Mouse (Mus musculus) left cerebral cortex, adult 2 months (tissue): ENCODE results near the gene Ptpdc1. TPM values are rescaled to one million over a fixed set of nuclear protein-coding genes. Genes with fewer than 3 reads are reported as not detected.
A peak's percentile ranks its signal among the peaks of the same experiment; 100 is the strongest.

ENCODE experiments used
- DNase-seq, 2 experiments: peaks; one replicate each; pipeline ENCODE4 v3.0.0; 2021 to 2022; ENCODE audit warnings: low spot score in 2 of 2, mixed read lengths in 1 of 2; ENCODE audit errors: extremely low spot score in 1 of 2
- H3K27ac ChIP-seq: fragments of 200-600 bp; 2 replicates; pipeline ENCODE4 v1.8.1; 2022
- H3K4me3 ChIP-seq: fragments of 200-600 bp; 2 replicates; pipeline ENCODE4 v1.8.1; 2022
- CTCF ChIP-seq: fragments of 200-600 bp; IDR thresholded peaks from 2 replicates; pipeline ENCODE4 v1.8.1; 2022; ENCODE audit warnings: antibody characterized with exemption, mild to moderate bottlenecking, moderate library complexity
- intact Hi-C: fragments of 180-260 bp; cut with DNase I; formaldehyde crosslinking; loops from one replicate; pipeline ENCODE4 v1.15.1; 2025
- total RNA-seq, 2 experiments: library from RNA; stranded (reverse); gene quantifications; 2 replicates each; pipeline ENCODE4 v1.2.3; 2021

The Ptpdc1 gene
- total RNA-seq, 2 experiments from 2014 or later = 22.9 to 28.5 TPM

DNA sequence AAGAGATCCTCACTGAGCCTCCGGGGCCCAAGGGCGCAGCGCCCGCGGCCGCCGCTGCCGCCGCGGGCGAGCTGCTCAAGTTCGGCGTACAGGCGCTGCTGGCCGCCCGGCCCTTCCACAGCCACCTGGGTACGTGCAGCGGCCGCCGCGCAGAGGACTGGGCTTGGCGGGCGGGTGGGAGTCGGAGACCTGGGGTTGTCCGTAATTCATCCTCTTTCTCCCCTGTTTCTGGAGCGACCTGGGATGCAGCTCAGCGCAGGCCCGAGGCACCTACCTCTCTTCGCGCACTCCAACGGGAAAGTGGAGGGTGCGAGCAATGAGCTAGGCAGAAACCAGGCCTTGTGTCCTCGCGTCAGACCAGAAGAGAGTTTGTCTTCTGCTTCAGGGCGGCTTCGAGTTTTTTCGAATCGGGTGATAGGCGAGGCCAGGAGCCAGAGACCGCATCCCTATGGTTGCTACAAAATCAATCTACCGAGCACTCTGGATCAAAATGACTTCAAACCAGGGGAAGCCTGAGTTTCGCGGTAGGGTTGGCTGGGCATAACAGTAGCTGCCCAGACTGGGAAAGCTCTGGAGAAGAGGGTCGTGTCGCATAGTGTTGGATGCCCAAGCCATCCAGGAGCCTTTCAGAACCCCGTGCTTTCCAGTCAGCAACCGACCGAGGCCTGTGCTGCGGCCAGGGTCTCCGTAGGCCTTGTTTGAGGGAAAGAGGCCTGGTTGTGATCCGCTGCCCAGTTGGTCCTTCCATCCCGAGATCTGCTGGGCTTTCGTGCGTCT lies 37.9 kb upstream of the Ptpdc1 start:
- intact Hi-C loops = no loop called here
- no peak for DNase-seq
- no peak for TF ChIP-seq CTCF
- H3K27ac ChIP-seq = no peak overlapping the region
- H3K4me3 ChIP-seq = no peak overlapping the region

DNA sequence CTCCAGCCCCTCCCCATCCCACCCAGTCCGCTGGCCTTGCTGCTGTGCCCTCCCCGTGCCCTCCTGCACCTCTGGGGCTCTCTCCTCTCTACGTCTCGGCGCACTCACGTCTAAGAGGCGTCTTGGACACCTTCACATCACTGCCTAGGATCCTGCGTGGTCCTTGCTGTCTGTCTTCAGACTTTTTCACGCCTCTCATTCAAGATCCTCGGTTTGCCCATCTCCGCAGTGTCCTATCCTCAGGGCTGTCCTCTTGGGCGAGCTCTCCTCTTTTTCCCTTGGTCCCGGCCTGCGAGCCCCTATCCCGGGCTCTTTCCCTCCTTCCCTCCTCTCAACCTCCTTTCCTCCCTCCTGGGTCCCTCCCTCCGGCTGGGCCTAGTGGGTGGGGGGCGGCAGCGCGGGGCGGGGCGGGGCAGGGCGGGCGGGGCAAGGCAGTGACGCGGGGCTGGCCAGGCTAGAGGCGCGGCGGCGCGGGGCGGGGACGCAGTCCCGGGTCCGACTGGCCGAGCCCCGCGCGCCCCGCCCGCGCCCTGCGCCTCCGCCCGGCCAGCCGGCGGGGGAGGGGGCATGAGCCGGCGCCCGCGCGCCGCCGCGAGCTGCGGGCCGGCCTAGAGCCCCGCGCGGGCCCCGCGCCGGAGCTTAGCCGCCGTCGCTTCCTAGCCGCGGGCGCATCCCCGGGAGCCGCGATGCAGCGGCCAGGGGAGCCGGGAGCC lies 37.1 kb upstream of the Ptpdc1 start, which contains the start of gene Barx1:
Gene Barx1 (plus strand): TSS at position 568 of the 713 bp plus-strand sequence.
- H3K4me3 ChIP-seq = no peak within 1 kb of the TSS
- TF ChIP-seq CTCF = no peak
- H3K27ac ChIP-seq = no peak within 1 kb of the TSS
- no peak for DNase-seq
- intact Hi-C loops = no loop called here

DNA sequence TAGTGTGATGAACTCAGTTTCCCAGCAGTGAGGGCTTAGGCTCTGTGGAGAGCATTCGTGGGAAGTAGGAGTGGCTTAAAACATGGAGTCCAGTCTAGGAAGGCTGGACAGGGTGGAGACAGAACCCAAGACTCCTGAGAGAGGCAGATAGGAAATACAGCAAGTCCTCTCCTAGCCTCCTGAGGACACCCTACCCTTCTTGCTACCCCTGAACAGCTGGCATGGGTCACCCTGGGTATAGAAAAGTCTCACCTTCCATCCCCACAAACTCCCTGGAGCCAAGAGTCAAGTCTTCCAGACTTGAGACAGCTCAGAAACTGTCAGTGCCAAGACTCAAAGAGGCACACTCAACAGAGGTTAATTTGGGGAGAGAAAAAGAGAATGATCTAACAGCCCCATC lies 36.1 kb upstream of the Ptpdc1 start:
- no peak overlapping the region for H3K4me3 ChIP-seq

GRCm38 (mm10) chr13:48660741-48661140 lies 35.3 kb upstream of the Ptpdc1 start:
- no peak overlapping the region for H3K4me3 ChIP-seq
- no peak for TF ChIP-seq CTCF
- H3K27ac ChIP-seq = no peak overlapping the region
- no peak for DNase-seq
- intact Hi-C loops = no loop called here

More for the DNA sequence above, 36.1 kb upstream of the Ptpdc1 start:
- no peak for TF ChIP-seq CTCF
- intact Hi-C loops = no loop called here
- H3K27ac ChIP-seq = no peak overlapping the region
- no peak for DNase-seq

DNA sequence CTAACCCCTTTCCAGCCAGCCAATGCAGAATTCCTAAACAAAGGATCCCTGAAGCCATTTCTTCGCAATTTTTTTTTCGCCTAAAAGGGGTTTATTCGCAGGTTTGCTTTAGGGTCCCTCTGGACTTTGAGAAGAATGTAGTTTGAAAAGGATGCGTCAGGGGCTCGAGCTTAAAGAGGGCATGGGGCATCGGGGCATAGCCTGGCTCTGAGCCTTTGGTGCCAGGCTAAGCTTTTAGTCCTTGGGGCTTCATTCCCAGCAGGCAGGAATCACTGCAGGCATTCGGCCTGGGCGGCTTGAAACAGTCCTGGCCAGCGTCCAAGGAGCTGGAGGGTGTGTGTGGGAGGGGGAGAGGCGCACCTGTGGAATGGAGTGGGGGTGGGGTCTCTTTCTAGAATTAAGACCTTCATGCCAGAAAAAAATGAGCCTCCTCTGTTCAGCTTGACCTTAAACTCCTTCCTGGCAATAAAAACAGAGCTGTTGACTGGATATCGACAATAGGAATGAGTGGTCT lies 34.8 kb upstream of the Ptpdc1 start:
- no peak for TF ChIP-seq CTCF
- DNase-seq = no peak
- no peak overlapping the region for H3K27ac ChIP-seq
- intact Hi-C loops = no loop called here
- no peak overlapping the region for H3K4me3 ChIP-seq

DNA sequence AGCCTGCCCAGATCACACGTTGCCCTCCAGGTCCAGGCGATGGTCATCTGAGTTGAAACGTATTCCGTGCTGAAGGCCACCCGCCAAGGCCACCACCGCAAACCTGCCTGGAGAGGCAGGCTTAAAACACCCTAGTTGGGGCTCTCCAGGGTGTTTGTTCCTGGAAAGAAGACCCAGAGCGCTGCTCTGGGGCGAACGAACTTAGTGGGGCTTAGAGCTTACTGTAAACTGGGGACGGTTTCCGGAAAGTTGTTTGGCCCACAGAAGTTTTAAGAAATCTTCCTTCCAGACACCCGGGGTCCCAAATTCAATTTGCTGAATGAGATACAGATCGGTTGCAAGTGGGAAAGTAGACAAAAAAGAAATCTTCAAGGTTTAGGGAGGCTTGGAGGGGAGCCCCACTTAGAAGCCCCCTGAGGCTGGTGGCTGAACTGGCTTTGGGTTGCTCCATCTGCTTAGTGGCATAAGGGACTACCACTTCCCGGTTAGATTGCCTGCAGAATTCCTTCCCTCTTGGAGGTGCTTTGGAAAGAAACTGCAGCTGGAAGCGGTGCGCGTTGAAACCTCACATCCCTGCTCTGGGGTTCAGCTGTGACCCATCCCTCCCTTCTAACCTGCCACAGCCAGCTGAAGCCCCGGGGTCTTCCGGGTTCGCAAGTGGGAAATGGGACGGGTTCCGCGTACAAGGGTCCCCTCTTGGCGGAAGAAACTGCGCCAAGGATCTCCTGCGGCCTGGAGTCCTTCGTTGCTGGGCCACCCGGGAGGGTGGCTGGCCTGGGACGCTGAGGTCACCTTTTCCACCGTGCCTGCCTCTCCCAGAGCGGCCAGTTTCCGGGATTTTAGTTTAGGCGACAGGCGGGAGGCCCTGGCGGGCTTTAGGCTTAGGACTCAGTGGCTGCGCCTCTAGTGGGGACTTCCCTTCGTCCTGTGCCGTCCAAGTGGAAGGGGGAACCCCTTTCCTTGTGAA lies 34.1 kb upstream of the Ptpdc1 start:
- TF ChIP-seq CTCF = no peak
- DNase-seq = no peak
- Histone ChIP-seq H3K4me3 (no peak overlapping the region), H3K27ac (no peak overlapping the region)
- intact Hi-C loops = loop anchor here (5.0 kb wide), 1 partner anchor 513 kb away; no protein-coding TSS in a partner anchor

DNA sequence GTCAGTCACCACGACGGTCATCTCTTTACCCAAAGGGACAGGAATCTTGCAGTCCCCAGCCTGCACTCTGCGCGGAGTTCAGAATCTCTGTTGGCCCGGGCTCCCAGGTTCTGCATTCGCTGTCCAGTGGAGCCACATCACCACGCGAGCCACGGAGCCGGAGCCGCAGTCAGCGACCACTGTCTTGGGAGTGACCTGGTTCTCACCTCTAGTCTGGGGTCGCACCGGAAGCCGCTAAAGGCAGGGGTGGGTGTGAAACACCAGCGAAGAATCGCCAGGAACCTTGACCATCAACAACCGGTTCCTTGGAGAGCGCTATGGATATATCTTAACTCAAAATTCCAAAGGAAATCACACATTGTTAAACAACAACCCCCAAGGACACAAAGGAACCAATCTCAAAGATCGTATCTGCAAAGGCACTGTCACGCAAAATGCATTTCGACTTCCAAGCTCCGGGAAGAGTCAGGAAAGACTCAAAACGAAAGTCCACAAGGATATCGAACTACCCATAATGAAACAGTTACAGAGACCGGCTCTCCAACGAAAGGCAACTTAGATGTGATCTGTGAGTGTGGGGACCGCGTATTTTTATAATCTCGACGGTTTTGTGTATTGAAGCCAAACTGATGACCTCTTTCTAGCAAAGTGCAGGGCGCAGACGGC lies 33.3 kb upstream of the Ptpdc1 start:
- no peak overlapping the region for H3K27ac ChIP-seq
- no peak for TF ChIP-seq CTCF
- no peak for DNase-seq
- no peak overlapping the region for H3K4me3 ChIP-seq
- intact Hi-C loops = loop anchor here (5.0 kb wide), 1 partner anchor 514 kb away; no protein-coding TSS in a partner anchor

DNA sequence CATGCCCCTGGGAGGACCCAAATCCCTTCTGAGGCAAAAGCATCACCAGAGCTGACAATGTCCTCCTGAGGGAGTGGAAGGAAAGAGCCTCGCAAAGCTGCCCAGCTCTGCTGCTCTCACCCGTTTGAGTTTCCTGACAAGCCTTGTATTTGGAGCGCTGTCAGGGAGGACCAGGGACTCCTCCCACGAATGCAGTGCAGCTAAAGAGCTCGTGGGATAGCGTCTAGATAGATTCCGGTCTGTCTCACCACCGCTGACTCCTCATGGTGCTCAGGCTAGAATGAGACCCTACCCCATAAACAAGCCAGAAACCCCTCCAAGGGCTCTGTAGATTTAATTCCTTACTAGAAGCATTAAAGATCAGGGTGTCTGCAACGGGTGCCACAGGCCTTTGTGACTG lies 32.3 kb upstream of the Ptpdc1 start:
- Histone ChIP-seq H3K27ac (no peak overlapping the region), H3K4me3 (no peak overlapping the region)
- intact Hi-C loops = loop anchor here (5.0 kb wide), 1 partner anchor 515 kb away; no protein-coding TSS in a partner anchor
- DNase-seq = no peak
- no peak for TF ChIP-seq CTCF

- intact Hi-C loops = loop anchor here (2.0 to 5.0 kb wide), 2 partner anchors 343 to 517 kb away; no protein-coding TSS in a partner anchor
- DNase-seq = peak; percentile 38 to 44
- TF ChIP-seq CTCF = peak; percentile 71
- H3K27ac ChIP-seq = no peak overlapping the region
- no peak overlapping the region for H3K4me3 ChIP-seq
These were observed 30.2 kb upstream of the Ptpdc1 start for GRCm38 (mm10) chr13:48655637-48656036.
